27 mouse cellular contexts compared by ENCODE assay signal in the genomic region with DNA sequence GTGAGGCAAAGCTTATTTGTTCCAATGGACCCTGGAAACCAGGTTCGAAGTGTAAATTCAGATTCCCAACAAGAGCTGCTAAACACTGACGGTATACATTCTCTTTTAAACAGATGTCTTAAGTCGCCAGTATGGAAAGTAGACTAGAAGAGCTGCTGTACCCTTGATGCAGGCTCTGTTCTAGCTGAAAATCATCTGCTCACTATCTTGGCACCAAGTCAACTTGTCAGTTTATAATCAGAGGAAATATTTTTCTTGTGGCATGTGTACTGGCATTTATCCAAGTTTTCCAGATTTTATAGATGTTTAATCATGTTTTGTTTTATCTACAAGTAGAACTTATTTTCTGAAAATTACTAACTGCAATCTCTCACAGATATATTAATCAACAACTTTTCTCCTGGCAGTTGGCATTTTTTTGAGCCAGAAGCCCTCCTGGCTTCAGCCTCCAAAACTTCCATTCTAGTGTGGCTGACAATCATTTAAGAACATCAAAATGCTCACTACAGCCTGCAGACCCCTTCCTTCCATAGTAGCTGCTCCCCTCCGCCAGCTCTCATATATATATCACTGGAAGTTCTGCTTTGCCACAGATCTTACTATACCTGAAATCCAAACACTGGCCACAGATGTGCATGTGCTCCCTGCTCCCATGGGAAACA.
DNase-seq lines count a peak whose midpoint lies in the region; ATAC-seq and TF ChIP-seq lines count a peak whose summit lies in the region.
"Had no signal": no experiment of that assay in that cellular context is flagged by ENCODE, and none has a peak within 500 bp of the region (broad histone marks: within the 10 kb centered on the region; RNA-seq: fewer than 3 reads in every experiment).

No protein-coding gene starts in this region.

- no peaks in the 10 kb centered on the region for H3K27me3 ChIP-seq in forebrain, embryonic 14.5 days (replicated peaks; ENCODE audit: control insufficient read depth, insufficient read depth, low read length)
- no peaks in the 10 kb centered on the region for H3K27me3 ChIP-seq in forebrain, embryonic 11.5 days (ENCODE audit: control insufficient read depth, insufficient read depth, low read length)
- no peaks in the 10 kb centered on the region for H3K27me3 ChIP-seq in kidney, postnatal 0 days (ENCODE audit: insufficient read depth, low read length)
- H3K27me3 ChIP-seq: embryonic facial prominence, embryonic 12.5 days; heart, embryonic 12.5 days; heart, embryonic 15.5 days had no signal

- H3K9ac ChIP-seq in forebrain, embryonic 14.5 days (ENCODE audit: low read length): no peak overlapping the region
- H3K9ac ChIP-seq in forebrain, embryonic 11.5 days (ENCODE audit: low read length): no peak overlapping the region
- H3K9ac ChIP-seq in kidney, postnatal 0 days (ENCODE audit: low read depth, low read length): no peak overlapping the region
- H3K9ac ChIP-seq: embryonic facial prominence, embryonic 12.5 days; heart, embryonic 12.5 days; heart, embryonic 15.5 days; hindbrain, embryonic 14.5 days had no signal

- no peak for TF ChIP-seq CTCF in kidney, postnatal 0 days (IDR thresholded peaks at IDR 0.05; ENCODE audit: low read depth)
- TF ChIP-seq CTCF in brain, embryonic 14.5 days (IDR thresholded peaks at IDR 0.05; ENCODE audit: borderline replicate concordance, extremely low read depth, insufficient read depth, insufficient read length): no peak

- WGBS in forebrain, embryonic 14.5 days: 83% methylated on average over 4 of the region's 4 CpGs
- 89% methylated on average over 4 of the region's 4 CpGs for WGBS in forebrain, embryonic 11.5 days
- WGBS in kidney, postnatal 0 days: 68% methylated on average over 4 of the region's 4 CpGs

- no peak overlapping the region for H3K4me3 ChIP-seq in forebrain, embryonic 14.5 days (ENCODE audit: low read depth, low read length)
- no peak overlapping the region for H3K4me3 ChIP-seq in forebrain, embryonic 11.5 days (ENCODE audit: low read depth, low read length)
- H3K4me3 ChIP-seq in kidney, postnatal 0 days (replicated peaks; ENCODE audit: low read depth, low read length): no peak overlapping the region
- H3K4me3 ChIP-seq: embryonic facial prominence, embryonic 12.5 days; erythroblast, embryonic 14.5 days; gastrocnemius, adult 2 months; heart, embryonic 12.5 days; heart, embryonic 15.5 days; hindbrain, embryonic 10.5 days had no signal

- H3K36me3 ChIP-seq in forebrain, embryonic 14.5 days (ENCODE audit: control insufficient read depth, insufficient read depth, low read length): no peaks in the 10 kb centered on the region
- H3K36me3 ChIP-seq in forebrain, embryonic 11.5 days (ENCODE audit: control insufficient read depth, insufficient read depth, low read length): no peaks in the 10 kb centered on the region
- H3K36me3 ChIP-seq in kidney, postnatal 0 days (ENCODE audit: insufficient read depth, low read length): no peaks in the 10 kb centered on the region
- H3K36me3 ChIP-seq: embryonic facial prominence, embryonic 12.5 days; heart, embryonic 12.5 days; heart, embryonic 15.5 days; hindbrain, embryonic 10.5 days had no signal

- H3K4me2 ChIP-seq in forebrain, embryonic 14.5 days (ENCODE audit: low read length): no peak overlapping the region
- H3K4me2 ChIP-seq in forebrain, embryonic 11.5 days (ENCODE audit: low read depth, low read length, severe bottlenecking): no peak overlapping the region
- H3K4me2 ChIP-seq in kidney, postnatal 0 days (ENCODE audit: low read length): no peak overlapping the region
- H3K4me2 ChIP-seq: embryonic facial prominence, embryonic 12.5 days; heart, embryonic 12.5 days; heart, embryonic 15.5 days; hindbrain, embryonic 14.5 days had no signal

- H3K9me3 ChIP-seq in forebrain, embryonic 14.5 days (replicated peaks; ENCODE audit: control insufficient read depth, low read length): no peaks in the 10 kb centered on the region
- H3K9me3 ChIP-seq in forebrain, embryonic 11.5 days (ENCODE audit: control insufficient read depth, low read length): no peaks in the 10 kb centered on the region
- H3K9me3 ChIP-seq in kidney, postnatal 0 days (replicated peaks; ENCODE audit: low read length): no peaks in the 10 kb centered on the region
- H3K9me3 ChIP-seq: embryonic facial prominence, embryonic 12.5 days; heart, embryonic 12.5 days; heart, embryonic 15.5 days; hindbrain, embryonic 10.5 days had no signal

- H3K4me1 ChIP-seq in forebrain, embryonic 14.5 days (ENCODE audit: control insufficient read depth, insufficient read depth, low read length): no peaks in the 10 kb centered on the region
- H3K4me1 ChIP-seq in forebrain, embryonic 11.5 days (replicated peaks; ENCODE audit: control insufficient read depth, insufficient read depth, low read length): no peaks in the 10 kb centered on the region
- no peaks in the 10 kb centered on the region for H3K4me1 ChIP-seq in kidney, postnatal 0 days (replicated peaks; ENCODE audit: insufficient read depth, low read length)
- H3K4me1 ChIP-seq: embryonic facial prominence, embryonic 12.5 days; heart, embryonic 12.5 days; heart, embryonic 15.5 days; hindbrain, embryonic 10.5 days had no signal

- peak; percentile 67; the same call in 1 of the 2 replicates for ATAC-seq in forebrain, embryonic 14.5 days
- ATAC-seq in forebrain, embryonic 11.5 days (replicated peaks; ENCODE audit: low FRiP score): no peak
- ATAC-seq in kidney, postnatal 0 days (replicated peaks; ENCODE audit: low FRiP score, low read depth): no peak
- ATAC-seq: activated CD4-positive, CD25-positive, alpha-beta regulatory T cell, adult 4 months; CD4-positive, CD25-positive, alpha-beta regulatory T cell, adult 4 months; intestine, postnatal 0 days had no signal

- no peak overlapping the region for H3K27ac ChIP-seq in forebrain, embryonic 14.5 days (ENCODE audit: low read depth, low read length)
- no peak overlapping the region for H3K27ac ChIP-seq in forebrain, embryonic 11.5 days (ENCODE audit: low read depth, low read length)
- no peak overlapping the region for H3K27ac ChIP-seq in kidney, postnatal 0 days
- H3K27ac ChIP-seq: embryonic facial prominence, embryonic 12.5 days; gastrocnemius, adult 2 months; heart, embryonic 15.5 days; hindbrain, embryonic 10.5 days; hindbrain, embryonic 14.5 days had no signal

- peak; percentile 82 for DNase-seq in forebrain, embryonic 14.5 days (ENCODE audit: low spot score)
- DNase-seq in forebrain, embryonic 11.5 days (ENCODE audit: low spot score): no peak
- DNase-seq in kidney, postnatal 0 days (ENCODE audit: low spot score): peak; percentile 4
- DNase-seq in kidney, postnatal 14 days: no peak
- DNase-seq in NIH3T3 (ENCODE audit: low read depth) (peak; percentile 1), liver (no peak)
- DNase-seq in brain, embryonic 14.5 days (ENCODE audit: low read depth): peak; percentile 81
- DNase-seq in thymus, postnatal 4 days: no peak
- DNase-seq: adrenal gland, adult 8-10 months; adrenal gland, postnatal 25 days; cerebellum, adult 18-20 months; cerebellum, adult 9-10 months; cerebellum, postnatal 14 days; gastrocnemius, adult 2 months; gastrocnemius, postnatal 14 days; heart, adult 11 months; heart, postnatal 10 days; heart, postnatal 36 days had no signal

- TF ChIP-seq POLR2A in brain, embryonic 14.5 days (IDR thresholded peaks at IDR 0.05; ENCODE audit: borderline replicate concordance, extremely low read depth, insufficient read depth, insufficient read length, poor library complexity, severe bottlenecking): no peak

Comparison
In these comparisons a context has a peak if more than half of its experiments do, and no peak if none do; other contexts are left out.
1. DNase-seq: peak in forebrain, embryonic 14.5 days (single experiment), kidney, postnatal 0 days (single experiment), NIH3T3 (single experiment) and brain, embryonic 14.5 days (single experiment); none in forebrain, embryonic 11.5 days (single experiment), kidney, postnatal 14 days (single experiment), liver (single experiment) and thymus, postnatal 4 days (single experiment).